Mouse (Mus musculus): ENCODE results near the gene Rmnd5b.

Rmnd5b gene

DNA sequence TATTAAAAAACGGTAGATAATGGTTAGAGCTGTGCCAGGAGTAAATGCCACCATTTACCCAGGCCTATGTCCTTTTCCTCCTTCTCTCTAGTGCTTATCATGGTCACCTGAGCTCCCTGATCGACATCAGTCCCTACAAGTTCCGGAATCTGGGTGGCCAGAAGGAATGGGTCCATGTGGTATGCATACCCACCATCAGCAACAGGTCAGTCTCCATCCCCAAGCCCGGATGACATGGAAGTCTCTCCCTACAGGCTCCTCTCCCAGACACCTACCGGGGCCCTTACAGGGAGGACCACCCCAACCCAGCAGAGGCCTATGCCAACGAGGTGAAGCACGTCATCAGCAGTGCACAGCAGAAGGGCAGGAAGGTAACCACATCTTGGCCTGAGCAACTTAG, 43.8 kb downstream of the Rmnd5b start:
- no peak for DNase-seq (ENCODE audit: low spot score in 2 of 2)

DNA sequence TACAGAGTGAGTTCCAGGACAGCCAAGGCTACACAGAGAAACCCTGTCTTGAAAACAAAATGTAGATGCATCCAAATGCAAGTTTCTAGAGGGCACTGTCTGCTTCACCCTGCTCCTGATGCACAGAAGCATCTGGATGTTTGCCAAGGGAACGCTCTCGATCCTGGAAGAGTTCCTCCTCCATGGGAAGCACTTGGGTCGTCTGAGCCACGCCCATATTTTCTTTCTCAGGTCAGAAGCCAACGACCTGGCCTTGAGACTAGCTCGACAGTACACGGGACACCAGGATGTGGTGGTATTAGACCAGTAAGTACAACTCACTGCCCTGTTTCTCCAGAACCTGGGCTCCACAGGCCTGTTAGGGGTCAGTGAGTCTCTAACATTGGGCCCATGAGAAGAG, 44.5 kb downstream of the Rmnd5b start:
- DNase-seq (ENCODE audit: low spot score in 2 of 2): no peak

DNA sequence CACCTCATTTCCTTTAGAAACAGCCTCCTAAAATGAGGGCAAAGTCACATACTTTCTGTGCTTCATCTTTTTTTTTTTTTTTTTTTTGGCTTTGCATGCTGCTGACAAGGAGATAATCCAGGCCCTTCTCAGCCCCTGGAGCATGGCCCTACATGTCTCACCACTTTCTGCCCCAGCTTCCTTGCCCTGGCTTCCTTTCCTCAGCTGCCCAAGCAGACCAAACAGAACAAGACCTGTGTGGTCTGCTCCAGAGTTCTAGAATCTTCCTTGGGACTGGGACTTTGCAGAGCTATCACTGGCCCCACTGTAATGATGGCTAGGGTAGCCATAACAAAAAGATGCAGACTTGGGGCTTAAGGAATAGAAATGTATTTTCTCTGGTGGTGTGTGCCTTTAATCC, 45.7 kb downstream of the Rmnd5b start:
- DNase-seq (ENCODE audit: low spot score in 2 of 2): no peak

GRCm38 (mm10) chr11:51588833-51589232, 46.9 kb downstream of the Rmnd5b start:
- DNase-seq (ENCODE audit: low spot score in 2 of 2): no peak

DNA sequence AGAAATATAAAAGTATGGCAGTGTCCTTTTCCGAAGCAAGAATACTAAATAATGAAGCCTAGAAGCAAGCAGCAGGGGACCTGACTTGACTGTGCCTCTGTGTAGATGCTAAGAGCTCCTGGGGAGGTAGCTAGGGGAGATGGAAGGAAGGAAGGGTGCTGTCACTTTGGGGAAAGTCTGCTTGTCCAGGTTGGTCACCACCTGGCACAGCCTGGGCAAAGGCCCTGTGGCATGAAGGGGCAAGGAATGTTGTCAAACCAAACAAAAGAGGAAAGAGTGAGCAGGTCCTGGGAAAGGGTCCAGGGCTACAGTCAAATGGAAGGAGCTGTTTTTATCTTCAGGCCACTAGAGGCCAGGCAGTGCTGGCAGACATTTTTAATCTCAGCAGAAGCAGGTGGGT, 48.6 kb downstream of the Rmnd5b start:
- DNase-seq (ENCODE audit: low spot score in 2 of 2): no peak

DNA sequence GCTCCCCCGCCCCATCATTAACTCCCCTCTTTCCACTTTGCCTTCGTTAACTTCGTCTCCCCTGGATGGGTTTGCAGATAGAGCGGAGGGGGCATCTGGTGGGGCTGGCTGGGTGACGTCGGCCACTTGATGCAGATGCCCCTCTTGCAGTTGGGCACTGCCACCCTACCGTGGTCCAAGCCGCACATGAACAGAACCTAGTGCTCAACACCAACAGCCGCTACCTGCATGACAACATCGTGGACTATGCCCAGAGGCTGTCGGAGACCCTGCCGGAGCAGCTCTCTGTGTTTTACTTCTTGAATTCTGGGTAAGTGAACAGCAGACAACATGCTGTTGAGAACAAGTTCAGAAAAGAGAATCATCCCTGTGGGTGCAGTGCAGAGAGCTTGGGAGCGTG, 49.3 kb downstream of the Rmnd5b start:
- no peak for DNase-seq (ENCODE audit: low spot score in 2 of 2)

- DNase-seq (ENCODE audit: low spot score in 2 of 2): no peak
Observed at GRCm38 (mm10) chr11:51585608-51586252, 50.0 kb downstream of the Rmnd5b start.

DNA sequence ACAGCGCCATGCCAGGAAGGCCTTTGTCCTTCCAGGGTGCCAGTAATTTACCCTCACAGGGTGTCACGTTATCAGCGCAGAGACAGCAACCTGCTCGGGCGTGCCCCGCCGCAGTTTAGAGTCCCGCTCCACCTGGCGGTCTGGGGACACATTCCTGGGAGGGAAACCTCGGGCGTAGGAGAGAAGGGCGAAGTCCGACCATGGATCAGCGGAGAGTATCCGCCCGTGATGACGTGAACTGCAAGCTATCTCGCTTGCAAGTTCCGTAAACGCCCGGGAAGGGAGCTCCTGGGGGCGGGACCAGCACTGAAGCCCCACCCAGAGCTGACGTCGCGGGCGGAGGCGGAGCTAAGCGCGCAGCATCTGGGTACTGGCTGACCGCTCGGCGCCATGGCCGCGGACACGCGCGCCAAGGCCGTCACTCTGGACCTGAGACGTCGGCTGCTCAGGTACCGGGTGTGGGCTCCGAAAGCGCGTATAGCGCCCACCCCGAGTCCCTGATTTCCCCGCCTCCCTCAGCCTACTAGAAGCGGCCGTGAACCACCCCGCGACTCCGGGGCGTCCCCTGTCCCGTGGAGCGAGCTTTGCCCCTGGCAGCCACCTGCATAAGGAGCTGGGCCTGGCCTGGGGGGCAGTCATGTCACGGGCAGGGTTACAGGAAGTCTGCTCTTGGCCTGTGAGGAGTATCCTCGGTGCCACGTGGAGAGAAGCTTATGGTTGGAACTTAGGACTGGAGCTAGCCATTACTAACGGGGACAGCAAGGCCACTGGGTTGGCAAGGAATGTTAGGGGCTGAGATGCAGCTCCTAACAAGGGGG, 51.1 kb downstream of the Rmnd5b start, which contains the start of gene Phykpl:
Gene Phykpl (plus strand): TSS at position 327 of the 818 bp plus-strand sequence.
- DNase-seq (ENCODE audit: low spot score in 2 of 2): peak; percentile 96 to 98

DNA sequence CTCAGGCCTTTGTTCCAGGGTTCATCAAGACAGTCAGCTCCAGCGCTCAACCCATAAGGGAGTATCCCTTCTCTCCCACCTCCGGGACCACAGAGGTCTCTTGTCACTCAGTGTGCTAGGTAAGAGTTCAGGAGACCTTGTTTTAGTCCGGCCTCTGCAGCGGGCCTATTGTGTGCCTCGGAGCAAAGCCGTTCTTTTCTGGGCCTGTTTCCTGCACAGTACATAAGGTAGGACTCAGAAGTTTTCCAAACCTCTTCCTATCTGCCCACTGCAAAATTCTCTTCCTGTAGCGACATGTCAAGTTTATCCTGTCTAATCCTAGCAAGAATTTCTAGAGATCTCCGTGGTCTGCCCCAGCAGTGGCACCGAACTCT, 51.7 kb downstream of the Rmnd5b start:
- peak; percentile 42 to 53 for DNase-seq (ENCODE audit: low spot score in 2 of 2)

GRCm38 (mm10) chr11:51582713-51583112, 53.0 kb downstream of the Rmnd5b start:
- DNase-seq (ENCODE audit: low spot score in 2 of 2): peak; percentile 76 to 88

DNA sequence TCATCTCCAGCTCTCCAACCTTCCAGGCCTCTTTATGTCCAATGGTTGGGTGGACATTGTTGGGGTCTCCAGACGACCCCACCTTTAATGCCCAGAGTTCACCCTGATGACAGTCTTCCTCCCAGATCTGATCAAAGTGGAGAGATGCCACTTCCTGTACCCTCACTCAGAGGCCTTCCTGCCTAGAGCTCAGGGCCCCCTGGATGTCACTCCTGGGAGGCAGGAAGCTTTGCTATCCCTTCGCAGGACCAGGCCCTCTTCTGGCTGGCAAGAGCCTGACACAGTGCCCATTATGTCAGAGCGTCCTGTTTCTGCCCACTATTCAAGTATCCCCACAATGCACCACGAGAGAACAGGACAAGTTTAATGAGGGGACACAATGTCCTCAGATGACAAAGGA, 56.7 kb downstream of the Rmnd5b start:
- DNase-seq (ENCODE audit: low spot score in 2 of 2): no peak

DNA sequence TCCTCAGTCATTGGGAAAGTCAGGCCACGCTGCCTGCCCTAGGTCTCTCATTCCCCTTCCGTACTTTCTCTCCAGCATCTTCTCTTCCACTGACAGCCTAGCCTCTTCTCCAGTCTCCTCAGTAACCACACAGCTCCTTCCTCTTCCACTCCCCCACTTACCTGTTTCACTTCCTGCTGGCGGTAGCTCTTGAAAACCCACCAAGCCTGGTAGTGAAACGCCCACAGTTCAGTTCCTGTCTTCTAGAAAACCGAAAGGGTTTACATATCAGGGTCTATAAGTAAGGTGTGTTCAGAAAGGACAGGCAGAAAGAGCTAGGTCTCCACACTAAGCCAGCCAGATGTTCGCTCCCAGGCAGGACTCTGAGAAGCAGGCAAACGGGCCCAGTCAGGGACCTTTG, 58.1 kb downstream of the Rmnd5b start:
- DNase-seq (ENCODE audit: low spot score in 2 of 2): peak in 1 of 2 experiments; percentile 53

- DNase-seq (ENCODE audit: low spot score in 2 of 2): no peak
Observed at GRCm38 (mm10) chr11:51576454-51576853, 59.2 kb downstream of the Rmnd5b start.

All from spleen, postnatal 10 days (tissue).